ENCODE assay signal across 9 mouse cellular contexts in the genomic region with DNA sequence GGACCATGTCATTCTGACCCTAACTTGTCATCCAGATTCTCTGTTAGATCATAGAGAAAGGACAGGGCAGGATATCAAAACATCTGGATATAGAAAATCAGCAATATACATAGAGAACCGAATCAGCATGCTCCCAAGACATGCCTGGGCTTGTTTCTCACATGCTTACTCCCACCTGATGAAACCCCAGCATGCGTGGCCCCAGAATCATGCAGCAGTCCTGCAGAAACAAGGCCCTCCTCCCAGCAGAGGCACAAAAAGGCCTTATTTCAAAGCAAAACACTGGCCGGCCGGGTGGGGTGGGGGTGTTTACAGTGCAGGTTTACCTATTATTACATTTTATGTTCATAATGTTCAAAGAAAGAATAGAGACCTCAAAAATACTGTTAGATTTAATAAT. TPM values are rescaled to one million over a fixed set of nuclear protein-coding genes. Genes with fewer than 3 reads are reported as not detected.
A peak's percentile ranks its signal among the peaks of the same experiment; 100 is the strongest.
DNase-seq lines count a peak whose midpoint lies in the region; ATAC-seq and TF ChIP-seq lines count a peak whose summit lies in the region.
"Had no signal": no experiment of that assay in that cellular context is flagged by ENCODE, and none has a peak within 500 bp of the region (broad histone marks: within the 10 kb centered on the region; RNA-seq: fewer than 3 reads in every experiment).

No protein-coding gene starts in this region.

- no peak for DNase-seq in cerebellum, adult 2 months
- DNase-seq in hindbrain, postnatal 0 days (ENCODE audit: low spot score) = peak; percentile 12
- no peak for DNase-seq in testis, postnatal 10 days (ENCODE audit: low spot score)
- DNase-seq: B cell, adult 2 months had no signal

- no peaks in the 10 kb centered on the region for H3K27me3 ChIP-seq in cerebellum, adult 2 months (ENCODE audit: control insufficient read depth, insufficient read depth, low read length)
- H3K27me3 ChIP-seq in megakaryocyte, embryonic 14.5 days (replicated peaks) = no peaks in the 10 kb centered on the region
- no peaks in the 10 kb centered on the region for H3K27me3 ChIP-seq in hindbrain, postnatal 0 days (ENCODE audit: insufficient read depth, low read length)
- no peaks in the 10 kb centered on the region for H3K27me3 ChIP-seq in stomach, embryonic 16.5 days (ENCODE audit: control insufficient read depth, insufficient read depth, low read length)

- H3K9ac ChIP-seq in hindbrain, postnatal 0 days (replicated peaks; ENCODE audit: low read length) = peak overlapping the region; percentile 92
- peak overlapping the region; percentile 40; the same call in 1 of the 2 replicates for H3K9ac ChIP-seq in stomach, embryonic 16.5 days (ENCODE audit: low read length)

- H3K4me1 ChIP-seq in cerebellum, adult 2 months (ENCODE audit: control insufficient read depth, insufficient read depth, low read length) = peaks cover 8% of the 10 kb centered on the region
- H3K4me1 ChIP-seq in megakaryocyte, embryonic 14.5 days = peaks cover 46% of the 10 kb centered on the region
- peaks cover 12% of the 10 kb centered on the region for H3K4me1 ChIP-seq in hindbrain, postnatal 0 days (ENCODE audit: insufficient read depth, low read length)
- peaks cover 14% of the 10 kb centered on the region for H3K4me1 ChIP-seq in stomach, embryonic 16.5 days (ENCODE audit: control insufficient read depth, insufficient read depth, low read length)

- ATAC-seq in cerebellum, adult (ENCODE audit: insufficient number of reproducible peaks, low FRiP score, low TSS enrichment) = no peak
- ATAC-seq in megakaryocyte, adult 5-6 weeks (ENCODE audit: poor library complexity, severe bottlenecking) = no peak
- ATAC-seq in hindbrain, postnatal 0 days = no peak
- no peak for ATAC-seq in stomach, embryonic 16.5 days (ENCODE audit: insufficient read depth, low FRiP score)
- ATAC-seq in megakaryocyte progenitor cell, adult 5-6 weeks (replicated peaks; ENCODE audit: poor library complexity) = no peak

- H3K27ac ChIP-seq in cerebellum, adult 2 months (ENCODE audit: insufficient read depth, low read length) = no peak overlapping the region
- no peak overlapping the region; the same call in 1 of the 2 replicates for H3K27ac ChIP-seq in hindbrain, postnatal 0 days
- H3K27ac ChIP-seq in stomach, embryonic 16.5 days (ENCODE audit: low read length) = no peak overlapping the region

- H3K4me3 ChIP-seq in cerebellum, adult 2 months (replicated peaks; ENCODE audit: insufficient read depth, low read depth, low read length) = peak overlapping the region; percentile 44
- H3K4me3 ChIP-seq in megakaryocyte, embryonic 14.5 days (replicated peaks) = peak overlapping the region; percentile 99
- H3K4me3 ChIP-seq in hindbrain, postnatal 0 days (ENCODE audit: low read length) = peak overlapping the region; percentile 89
- H3K4me3 ChIP-seq in stomach, embryonic 16.5 days (replicated peaks; ENCODE audit: low read length) = peak overlapping the region; percentile 25

- peaks cover 24% of the 10 kb centered on the region for H3K36me3 ChIP-seq in megakaryocyte, embryonic 14.5 days (replicated peaks; ENCODE audit: low read length)
- no peaks in the 10 kb centered on the region for H3K36me3 ChIP-seq in hindbrain, postnatal 0 days (ENCODE audit: insufficient read depth, low read length)
- H3K36me3 ChIP-seq in stomach, embryonic 16.5 days (ENCODE audit: control insufficient read depth, insufficient read depth, low read length) = no peaks in the 10 kb centered on the region

- no peaks in the 10 kb centered on the region for H3K9me3 ChIP-seq in megakaryocyte, embryonic 14.5 days
- no peaks in the 10 kb centered on the region for H3K9me3 ChIP-seq in hindbrain, postnatal 0 days (ENCODE audit: low read length)
- no peaks in the 10 kb centered on the region for H3K9me3 ChIP-seq in stomach, embryonic 16.5 days (replicated peaks; ENCODE audit: control insufficient read depth, low read length)

- no peak for TF ChIP-seq CTCF in cerebellum, adult 2 months (IDR thresholded peaks at IDR 0.05; ENCODE audit: borderline replicate concordance, insufficient read depth, low read depth, low read length)
- no peak for TF ChIP-seq CTCF in hindbrain, postnatal 0 days (IDR thresholded peaks at IDR 0.05; ENCODE audit: low read depth)

- WGBS in cerebellum, adult 2 months = 37% methylated on average over 4 of the region's 4 CpGs
- 29% methylated on average over 4 of the region's 4 CpGs for WGBS in hindbrain, postnatal 0 days
- 62% methylated on average over 4 of the region's 4 CpGs for WGBS in stomach, embryonic 16.5 days

- H3K4me2 ChIP-seq in hindbrain, postnatal 0 days (ENCODE audit: low read depth, low read length) = peak overlapping the region; percentile 82
- H3K4me2 ChIP-seq in stomach, embryonic 16.5 days (ENCODE audit: low read depth, low read length) = peak overlapping the region; percentile 38; the same call in 1 of the 2 replicates

- TF ChIP-seq POLR2A in cerebellum, adult 2 months (IDR thresholded peaks at IDR 0.05; ENCODE audit: borderline replicate concordance, insufficient read depth, low read length) = no peak

RNA-seq across cellular contexts. Expression of a gene that starts 1.6 kb away (rescaled TPM):
- 43.8 and 44.8 TPM in 2 replicates for polyA plus RNA-seq in cerebellum, adult 2 months (2012; rRNA removed)
- 4.0 and 5.0 TPM in 2 replicates for polyA plus RNA-seq in megakaryocyte, embryonic 14.5 days (2012; ENCODE audit: insufficient read depth, low replicate concordance)
- total RNA-seq in megakaryocyte, adult 5-6 weeks (2015) = 2.3 and 2.4 TPM in 2 replicates
- 0.53 and 0.77 TPM in 2 replicates for total RNA-seq in megakaryocyte, adult 5-6 weeks (2017)
- 13.2 and 23.6 TPM in 2 replicates for total RNA-seq in hindbrain, postnatal 0 days (2014; rRNA removed)
- 5.4 and 6.5 TPM in 2 replicates for polyA plus RNA-seq in hindbrain, postnatal 0 days (2015; fragmentation: Nextera tagmentation; extraction: Ambion mirVana)
- 5.7 and 6.4 TPM in 2 replicates for polyA plus RNA-seq in stomach, embryonic 16.5 days (2015; fragmentation: Nextera tagmentation; extraction: Ambion mirVana)
- total RNA-seq in megakaryocyte progenitor cell, adult 5-6 weeks (2015) = 1.9 TPM in 2 replicates
- 0.12 and 0.64 TPM in 2 replicates for total RNA-seq in megakaryocyte progenitor cell, adult 5-6 weeks (2017)

RNA-seq across cellular contexts. Expression of a gene that starts 33.3 kb away (rescaled TPM):
- 29.0 and 29.7 TPM in 2 replicates for polyA plus RNA-seq in cerebellum, adult 2 months (2012; rRNA removed)
- polyA plus RNA-seq in megakaryocyte, embryonic 14.5 days (2012; ENCODE audit: insufficient read depth, low replicate concordance) = 0.64 and 0.81 TPM in 2 replicates
- 23.5 and 25.0 TPM in 2 replicates for total RNA-seq in megakaryocyte, adult 5-6 weeks (2015)
- 31.1 and 32.4 TPM in 2 replicates for total RNA-seq in megakaryocyte, adult 5-6 weeks (2017)
- 33.3 and 35.0 TPM in 2 replicates for total RNA-seq in hindbrain, postnatal 0 days (2014; rRNA removed)
- 7.9 and 9.0 TPM in 2 replicates for polyA plus RNA-seq in hindbrain, postnatal 0 days (2015; fragmentation: Nextera tagmentation; extraction: Ambion mirVana)
- polyA plus RNA-seq in stomach, embryonic 16.5 days (2015; fragmentation: Nextera tagmentation; extraction: Ambion mirVana) = 7.3 and 8.2 TPM in 2 replicates
- 19.1 and 19.9 TPM in 2 replicates for total RNA-seq in megakaryocyte progenitor cell, adult 5-6 weeks (2015)
- total RNA-seq in megakaryocyte progenitor cell, adult 5-6 weeks (2017) = 21.1 and 23.2 TPM in 2 replicates

Comparison
In these comparisons a context has a peak if more than half of its experiments do, and no peak if none do; other contexts are left out.
1. H3K4me3 ChIP-seq: peak in every context shown above with its lines; median percentile 99 in megakaryocyte, embryonic 14.5 days; 89 in hindbrain, postnatal 0 days; 44 in cerebellum, adult 2 months; 25 in stomach, embryonic 16.5 days.